Mouse (Mus musculus) ovary, postnatal 10 days (tissue): ENCODE results near the gene Gm20388.

Experiments
- DNase-seq: peaks from one replicate; pipeline ENCODE4 v3.0.0; 2022; ENCODE audit warnings: low spot score

Gm20388 gene

DNA sequence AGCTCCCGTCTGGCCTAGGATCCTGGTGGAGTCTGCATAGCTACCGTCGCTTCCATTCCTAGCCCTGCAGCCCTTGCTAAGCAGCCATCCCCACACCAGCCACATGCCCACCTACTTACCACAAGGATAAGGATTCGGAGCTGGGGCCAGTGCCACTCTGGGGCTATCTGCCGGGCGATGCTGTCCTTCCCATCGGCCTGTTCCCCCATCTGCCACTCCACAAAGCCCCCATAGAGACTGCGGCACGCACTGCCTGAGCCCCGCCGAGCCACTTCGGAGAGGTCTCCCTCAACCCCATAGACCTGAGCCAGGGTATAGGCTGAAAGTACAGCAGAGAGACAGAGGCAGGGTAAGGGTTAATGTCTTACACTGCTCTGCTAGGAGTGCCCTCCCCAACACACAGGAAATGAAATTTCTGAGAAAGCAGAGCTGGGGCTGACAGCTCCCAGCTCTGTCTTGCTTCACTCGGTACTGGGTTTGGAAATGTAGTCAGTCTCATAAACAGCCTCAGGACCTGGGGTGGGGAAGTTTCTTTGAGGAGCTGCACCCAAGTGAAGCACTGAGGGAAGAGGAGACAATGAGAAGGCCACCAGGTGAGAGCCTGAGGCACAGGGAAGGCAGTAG, 2527.2 kb downstream of the Gm20388 start:
- no peak for DNase-seq

DNA sequence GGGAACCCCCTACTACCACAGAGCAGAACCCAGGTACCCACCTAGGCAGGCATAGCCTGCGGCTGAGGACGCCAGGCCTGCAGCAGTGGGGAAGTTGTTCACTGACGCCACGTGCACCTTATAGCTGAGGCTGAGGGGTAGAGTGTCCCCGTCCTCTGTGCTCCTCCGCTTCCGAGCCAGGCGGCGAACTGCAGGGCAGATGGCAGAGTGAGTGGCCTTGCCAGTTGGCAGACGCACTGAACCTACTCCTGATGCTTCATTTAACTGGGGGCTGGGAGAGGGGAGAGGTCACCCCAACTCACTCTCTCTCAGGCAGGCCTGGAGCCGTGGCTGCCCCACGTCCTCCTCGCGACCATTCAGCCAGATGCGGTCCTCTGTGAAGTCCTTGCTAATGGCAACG, 2528.7 kb downstream of the Gm20388 start:
- DNase-seq, result no peak

DNA sequence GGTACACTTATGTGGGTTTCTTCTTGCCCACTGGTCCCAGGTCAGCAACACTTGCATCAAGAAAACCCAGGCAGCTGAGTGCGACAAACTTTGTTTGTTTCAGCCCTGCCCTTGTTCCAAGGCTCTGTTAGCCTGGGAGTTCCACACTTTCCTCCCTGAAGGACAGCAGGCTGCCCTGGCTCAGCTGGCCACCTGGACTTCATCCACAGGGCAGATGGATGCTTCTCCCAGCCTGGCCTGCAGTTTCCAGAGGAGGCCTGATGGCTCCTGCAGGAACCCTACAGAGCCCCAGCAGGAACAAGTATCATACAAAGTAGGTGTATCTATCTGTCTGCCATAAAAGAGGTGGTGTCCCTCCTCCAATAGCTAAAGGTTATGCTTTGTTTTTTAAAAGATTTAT, 2530.7 kb downstream of the Gm20388 start:
- DNase-seq, result no peak

DNA sequence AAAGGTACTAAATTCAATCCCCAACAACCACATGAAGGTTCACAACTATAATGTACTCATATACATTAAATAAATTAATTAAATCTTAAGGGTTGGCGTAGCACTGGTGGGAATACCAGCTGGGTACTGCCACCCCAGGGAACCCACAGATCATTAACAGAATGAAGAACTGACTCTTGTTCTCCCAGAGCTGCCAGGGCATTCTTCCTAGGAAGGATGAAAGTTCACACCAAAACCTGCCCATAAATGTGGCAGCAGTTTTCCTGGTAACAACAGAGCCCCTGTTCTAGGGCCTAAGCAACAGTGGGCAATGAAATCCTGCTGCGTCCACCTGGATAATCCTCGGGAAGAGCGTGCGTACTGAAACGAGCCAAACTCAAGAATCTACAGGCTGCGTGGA, 2531.7 kb downstream of the Gm20388 start:
- no peak for DNase-seq

- no peak for DNase-seq
These were observed 2532.1 kb downstream of the Gm20388 start for GRCm38 (mm10) chr8:122442781-122443180.

DNA sequence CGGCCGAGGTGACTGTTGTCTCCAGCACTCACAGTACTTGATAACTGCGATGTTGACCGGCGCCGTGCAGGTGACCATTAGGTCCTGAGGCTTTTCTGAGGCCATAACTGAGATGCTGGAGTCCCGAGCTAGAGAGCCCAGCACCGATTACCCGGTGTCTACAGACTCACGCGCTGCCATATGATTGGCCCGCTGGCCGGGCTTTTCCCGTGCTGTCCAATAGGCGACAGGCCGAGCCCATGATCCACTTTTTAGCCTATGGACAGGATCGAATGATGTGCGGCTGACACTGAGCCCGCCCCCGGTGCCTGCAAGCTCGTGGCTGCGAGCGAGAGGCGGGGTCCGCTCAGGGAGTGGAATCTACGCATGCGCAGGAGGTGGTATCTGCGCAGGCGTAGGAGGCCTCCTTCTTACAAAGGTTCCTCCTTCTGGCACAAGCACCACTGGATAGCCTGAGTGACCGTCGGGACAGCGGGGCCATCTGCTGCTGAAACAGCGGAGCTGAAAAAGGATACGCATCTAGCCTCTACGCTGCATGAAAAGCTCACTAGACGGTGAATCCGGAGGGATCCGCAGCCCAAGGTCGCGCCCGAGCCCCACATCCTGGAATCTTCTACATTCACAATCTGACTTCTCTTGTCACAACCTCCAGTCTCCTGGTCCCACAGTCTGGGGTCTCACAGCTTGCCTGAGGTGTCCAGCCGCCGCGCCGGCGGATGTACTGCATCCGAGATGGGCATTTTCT, 2532.8 kb downstream of the Gm20388 start, which contains the start of gene Mvd:
TSS of gene Mvd (minus strand) at position 161 of the 745 bp plus-strand sequence.
- peak; percentile 94 for DNase-seq

GRCm38 (mm10) chr8:122444058-122444748, 2533.6 kb downstream of the Gm20388 start:
- DNase-seq, result peak; percentile 55

DNA sequence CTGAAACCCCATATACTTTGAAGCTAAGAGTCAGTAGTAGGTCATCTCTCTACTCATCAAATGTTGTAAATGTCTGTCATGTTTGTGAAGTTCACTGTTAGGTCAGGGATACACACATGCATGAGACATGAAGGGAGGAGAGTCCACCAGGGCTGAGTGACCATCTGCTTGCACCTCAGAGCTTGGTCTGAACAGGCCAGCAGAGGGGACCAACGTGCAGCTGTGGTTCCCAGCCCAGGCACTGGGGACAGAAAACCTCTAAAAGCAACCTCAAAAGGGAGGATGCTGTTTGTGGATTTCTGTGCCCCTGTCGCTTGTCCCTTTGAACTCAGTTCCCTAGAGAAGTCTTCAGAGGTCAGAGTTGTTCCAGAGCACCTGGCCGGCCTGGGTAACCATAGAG, 2534.6 kb downstream of the Gm20388 start:
- no peak for DNase-seq

GRCm38 (mm10) chr8:122451161-122451703, 2540.6 kb downstream of the Gm20388 start:
- DNase-seq, result no peak

DNA sequence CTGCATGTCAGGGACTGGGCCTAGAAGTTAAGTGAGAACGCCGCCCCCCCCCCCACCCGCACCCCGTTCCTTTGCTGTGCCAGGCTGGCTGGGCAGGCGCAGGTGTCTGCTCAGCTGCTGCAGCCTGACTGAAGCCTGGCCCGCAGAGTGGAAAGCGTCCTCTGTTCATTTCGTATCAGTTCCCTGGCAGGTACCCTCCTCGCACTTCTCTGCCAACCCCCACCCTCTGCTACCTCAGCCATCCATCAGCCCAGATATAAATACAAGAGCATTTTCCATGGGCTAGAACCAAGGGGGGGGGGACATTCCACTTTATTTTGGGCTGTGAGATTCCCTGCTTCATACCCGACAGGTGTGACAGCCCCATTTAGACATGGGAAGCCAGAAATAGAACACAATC, 2541.5 kb downstream of the Gm20388 start:
- DNase-seq, result no peak

GRCm38 (mm10) chr8:122454409-122454808, 2543.8 kb downstream of the Gm20388 start:
- DNase-seq, result no peak

- DNase-seq, result no peak
These were observed 2546.5 kb downstream of the Gm20388 start for GRCm38 (mm10) chr8:122457171-122457570.

DNA sequence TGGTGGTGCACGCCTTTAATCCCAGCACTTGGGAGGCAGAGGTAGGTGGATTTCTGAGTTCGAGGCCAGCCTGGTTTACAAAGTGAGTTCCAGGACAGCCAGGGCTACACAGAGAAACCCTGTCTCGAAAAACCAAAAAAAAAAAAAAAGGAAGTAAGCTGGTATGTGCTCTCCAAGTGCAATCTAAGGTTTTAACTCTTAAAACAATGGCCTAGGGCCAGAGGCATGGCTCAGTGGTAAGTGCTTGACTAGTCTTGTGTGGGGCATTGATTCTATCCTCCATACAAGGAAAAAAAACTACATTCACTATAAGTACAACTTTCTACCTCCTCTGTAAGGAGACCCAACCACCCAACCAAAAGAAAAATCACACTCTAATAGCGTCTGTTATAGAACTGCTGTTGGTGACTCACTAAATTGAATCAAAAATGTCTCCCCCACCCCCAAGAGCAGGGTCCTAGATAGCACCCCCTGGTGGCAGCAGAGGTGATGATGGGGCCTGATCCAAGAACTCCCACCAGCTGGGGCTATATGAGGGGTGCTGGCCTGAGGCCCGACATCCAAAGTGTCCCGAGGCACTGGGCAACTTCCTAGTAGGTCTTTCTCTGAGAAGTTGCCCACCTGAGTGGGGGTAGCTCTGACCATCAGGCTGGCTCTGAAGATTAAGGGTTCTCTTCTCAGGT, 2548.7 kb downstream of the Gm20388 start:
- no peak for DNase-seq

DNA sequence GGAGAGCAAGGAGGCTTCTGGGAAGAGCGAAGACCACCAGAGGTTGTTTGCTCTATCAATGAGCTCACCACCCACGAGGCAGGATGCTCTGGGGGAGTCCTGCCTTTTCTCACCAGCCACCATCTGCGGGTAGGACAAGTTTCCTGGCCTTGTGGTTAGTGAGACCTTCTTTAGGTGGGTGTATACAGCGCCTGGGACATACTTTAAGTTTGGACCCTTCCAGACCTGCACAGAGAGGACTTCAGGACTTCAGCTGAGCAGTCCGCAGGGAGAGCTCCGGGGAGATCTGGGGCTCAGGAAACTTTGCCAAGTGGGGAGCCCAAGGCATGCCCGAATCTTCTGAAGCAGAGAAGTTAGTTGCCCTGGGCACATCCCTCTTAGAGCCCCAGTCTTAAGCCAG, 2549.3 kb downstream of the Gm20388 start:
- no peak for DNase-seq

DNA sequence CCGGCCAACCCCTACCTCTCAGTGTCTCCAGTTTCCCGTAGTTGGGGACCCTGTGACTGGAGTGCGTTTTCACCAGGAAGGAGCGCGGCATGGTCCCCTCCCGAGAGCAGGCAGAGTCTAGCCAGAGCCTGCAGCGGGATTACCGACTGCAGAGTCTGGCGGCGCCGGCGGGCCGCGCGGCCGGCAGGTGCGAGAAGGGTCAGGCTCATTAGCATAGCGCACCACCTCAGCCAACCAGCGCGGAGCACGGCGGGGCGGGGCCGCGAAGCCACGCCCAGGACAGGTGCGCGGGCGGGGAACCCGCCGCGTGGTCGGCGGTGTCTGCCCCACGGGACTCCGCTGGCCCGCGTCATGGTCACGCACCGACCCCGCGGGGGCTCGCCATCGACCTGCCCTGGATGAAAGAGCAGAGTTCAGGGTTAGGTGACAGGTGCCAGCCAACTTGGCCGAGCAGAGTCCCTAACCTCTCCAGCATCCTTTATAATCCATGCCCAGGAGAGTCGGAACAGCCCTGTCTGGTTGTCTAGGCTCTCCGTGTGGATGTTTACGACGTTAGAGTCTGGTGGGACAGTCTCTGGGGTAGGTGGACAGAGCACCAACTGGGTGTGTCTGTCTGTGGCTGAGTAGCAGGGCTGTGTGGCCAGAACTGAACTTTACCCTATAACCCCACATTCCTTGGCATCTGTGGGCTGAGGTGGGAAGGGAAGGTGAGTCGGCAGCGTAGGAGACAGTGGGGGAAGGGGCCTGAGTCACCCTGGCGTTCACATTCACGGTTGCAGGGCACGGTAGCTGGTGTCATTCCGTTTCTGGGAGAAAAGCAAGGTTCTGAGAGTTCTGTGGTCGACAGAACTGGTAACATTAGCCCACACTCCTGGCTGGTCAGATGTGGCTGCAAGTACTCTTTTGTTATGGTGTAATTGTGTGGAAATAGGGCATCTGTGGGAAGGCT, 2550.2 kb downstream of the Gm20388 start, which contains the start of gene Snai3:
TSS of gene Snai3 (minus strand) at position 210 of the 949 bp plus-strand sequence.
- peak; percentile 13 for DNase-seq

GRCm38 (mm10) chr8:122461473-122462148, 2551.0 kb downstream of the Gm20388 start:
- DNase-seq, result no peak

GRCm38 (mm10) chr8:122462510-122462909, 2551.9 kb downstream of the Gm20388 start:
- no peak for DNase-seq

- DNase-seq, result no peak
These were observed 2553.3 kb downstream of the Gm20388 start for GRCm38 (mm10) chr8:122463651-122464640.

GRCm38 (mm10) chr8:122464985-122465384, 2554.3 kb downstream of the Gm20388 start:
- DNase-seq, result no peak
